28 mouse cellular contexts compared by ENCODE assay signal in genomic region chr1:104578123-104578522, GRCm38 (mm10).
A peak's percentile ranks its signal among the peaks of the same experiment; 100 is the strongest.
DNase-seq lines count a peak whose midpoint lies in the region; ATAC-seq and TF ChIP-seq lines count a peak whose summit lies in the region.
"Had no signal": no experiment of that assay in that cellular context is flagged by ENCODE, and none has a peak within 500 bp of the region (broad histone marks: within the 10 kb centered on the region; RNA-seq: fewer than 3 reads in every experiment).

No protein-coding gene starts in this region.

- H3K4me1 ChIP-seq in forebrain, embryonic 14.5 days (ENCODE audit: control insufficient read depth, insufficient read depth, low read length) = no peaks in the 10 kb centered on the region
- no peaks in the 10 kb centered on the region for H3K4me1 ChIP-seq in forebrain, embryonic 11.5 days (replicated peaks; ENCODE audit: control insufficient read depth, insufficient read depth, low read length)
- no peaks in the 10 kb centered on the region for H3K4me1 ChIP-seq in hindbrain, postnatal 0 days (ENCODE audit: insufficient read depth, low read length)
- no peaks in the 10 kb centered on the region for H3K4me1 ChIP-seq in hindbrain, embryonic 12.5 days
- no peaks in the 10 kb centered on the region for H3K4me1 ChIP-seq in midbrain, postnatal 0 days (ENCODE audit: insufficient read depth, low read length)
- H3K4me1 ChIP-seq in midbrain, embryonic 13.5 days (replicated peaks) = no peaks in the 10 kb centered on the region
- H3K4me1 ChIP-seq: embryonic facial prominence, embryonic 12.5 days; embryonic facial prominence, embryonic 15.5 days; heart, embryonic 15.5 days; hindbrain, embryonic 10.5 days; hindbrain, embryonic 15.5 days had no signal

- no peaks in the 10 kb centered on the region for H3K36me3 ChIP-seq in forebrain, embryonic 14.5 days (ENCODE audit: control insufficient read depth, insufficient read depth, low read length)
- no peaks in the 10 kb centered on the region for H3K36me3 ChIP-seq in forebrain, embryonic 11.5 days (ENCODE audit: control insufficient read depth, insufficient read depth, low read length)
- no peaks in the 10 kb centered on the region for H3K36me3 ChIP-seq in hindbrain, postnatal 0 days (ENCODE audit: insufficient read depth, low read length)
- no peaks in the 10 kb centered on the region for H3K36me3 ChIP-seq in hindbrain, embryonic 12.5 days
- no peaks in the 10 kb centered on the region for H3K36me3 ChIP-seq in midbrain, postnatal 0 days (ENCODE audit: insufficient read depth, low read length)
- H3K36me3 ChIP-seq in midbrain, embryonic 13.5 days = no peaks in the 10 kb centered on the region
- H3K36me3 ChIP-seq: embryonic facial prominence, embryonic 12.5 days; embryonic facial prominence, embryonic 15.5 days; heart, embryonic 15.5 days; hindbrain, embryonic 10.5 days; hindbrain, embryonic 15.5 days had no signal

- no peak overlapping the region for H3K27ac ChIP-seq in forebrain, embryonic 14.5 days (ENCODE audit: low read depth, low read length)
- no peak overlapping the region for H3K27ac ChIP-seq in forebrain, embryonic 11.5 days (ENCODE audit: low read depth, low read length)
- no peak overlapping the region for H3K27ac ChIP-seq in hindbrain, postnatal 0 days
- no peak overlapping the region for H3K27ac ChIP-seq in hindbrain, embryonic 12.5 days
- no peak overlapping the region for H3K27ac ChIP-seq in midbrain, postnatal 0 days (ENCODE audit: low read depth, low read length)
- no peak overlapping the region for H3K27ac ChIP-seq in midbrain, embryonic 13.5 days
- H3K27ac ChIP-seq: embryonic facial prominence, embryonic 12.5 days; embryonic facial prominence, embryonic 15.5 days; gastrocnemius, adult 2 months; heart, embryonic 15.5 days; hindbrain, embryonic 10.5 days; hindbrain, embryonic 15.5 days had no signal

- no peak overlapping the region for H3K4me2 ChIP-seq in forebrain, embryonic 14.5 days (ENCODE audit: low read length)
- no peak overlapping the region for H3K4me2 ChIP-seq in forebrain, embryonic 11.5 days (ENCODE audit: low read depth, low read length, severe bottlenecking)
- no peak overlapping the region for H3K4me2 ChIP-seq in hindbrain, postnatal 0 days (ENCODE audit: low read depth, low read length)
- H3K4me2 ChIP-seq in hindbrain, embryonic 12.5 days (replicated peaks) = no peak overlapping the region
- H3K4me2 ChIP-seq in midbrain, postnatal 0 days (ENCODE audit: low read depth, low read length, poor library complexity, severe bottlenecking) = no peak overlapping the region
- no peak overlapping the region for H3K4me2 ChIP-seq in midbrain, embryonic 13.5 days (replicated peaks)
- H3K4me2 ChIP-seq: embryonic facial prominence, embryonic 12.5 days; embryonic facial prominence, embryonic 15.5 days; heart, embryonic 11.5 days; heart, embryonic 15.5 days; hindbrain, embryonic 15.5 days had no signal

- no peaks in the 10 kb centered on the region for H3K27me3 ChIP-seq in forebrain, embryonic 14.5 days (replicated peaks; ENCODE audit: control insufficient read depth, insufficient read depth, low read length)
- H3K27me3 ChIP-seq in forebrain, embryonic 11.5 days (ENCODE audit: control insufficient read depth, insufficient read depth, low read length) = no peaks in the 10 kb centered on the region
- H3K27me3 ChIP-seq in hindbrain, postnatal 0 days (ENCODE audit: insufficient read depth, low read length) = no peaks in the 10 kb centered on the region
- H3K27me3 ChIP-seq in hindbrain, embryonic 12.5 days = no peaks in the 10 kb centered on the region
- H3K27me3 ChIP-seq in midbrain, postnatal 0 days (ENCODE audit: insufficient read depth, low read length) = no peaks in the 10 kb centered on the region
- no peaks in the 10 kb centered on the region for H3K27me3 ChIP-seq in midbrain, embryonic 13.5 days
- H3K27me3 ChIP-seq: embryonic facial prominence, embryonic 12.5 days; embryonic facial prominence, embryonic 15.5 days; heart, embryonic 15.5 days; hindbrain, embryonic 15.5 days had no signal

- H3K9me3 ChIP-seq in forebrain, embryonic 14.5 days (replicated peaks; ENCODE audit: control insufficient read depth, low read length) = no peaks in the 10 kb centered on the region
- no peaks in the 10 kb centered on the region for H3K9me3 ChIP-seq in forebrain, embryonic 11.5 days (ENCODE audit: control insufficient read depth, low read length)
- no peaks in the 10 kb centered on the region for H3K9me3 ChIP-seq in hindbrain, postnatal 0 days (ENCODE audit: low read length)
- H3K9me3 ChIP-seq in hindbrain, embryonic 12.5 days (replicated peaks) = no peaks in the 10 kb centered on the region
- no peaks in the 10 kb centered on the region for H3K9me3 ChIP-seq in midbrain, postnatal 0 days (ENCODE audit: low read length)
- H3K9me3 ChIP-seq in midbrain, embryonic 13.5 days = no peaks in the 10 kb centered on the region
- H3K9me3 ChIP-seq: embryonic facial prominence, embryonic 12.5 days; embryonic facial prominence, embryonic 15.5 days; heart, embryonic 15.5 days; hindbrain, embryonic 10.5 days; hindbrain, embryonic 15.5 days had no signal

- TF ChIP-seq CTCF in hindbrain, postnatal 0 days (IDR thresholded peaks at IDR 0.05; ENCODE audit: low read depth) = no peak
- TF ChIP-seq CTCF in midbrain, postnatal 0 days (IDR thresholded peaks at IDR 0.05) = no peak

- ATAC-seq in forebrain, embryonic 14.5 days = peak; percentile 55; the same call in 1 of the 2 replicates
- ATAC-seq in forebrain, embryonic 11.5 days (replicated peaks; ENCODE audit: low FRiP score) = no peak
- 0 out of 2 replicates have a peak, but pooled peaks have one; percentile 29 for ATAC-seq in hindbrain, postnatal 0 days
- no peak for ATAC-seq in hindbrain, embryonic 12.5 days (ENCODE audit: low FRiP score)
- ATAC-seq in midbrain, postnatal 0 days (ENCODE audit: low FRiP score) = no peak
- no peak for ATAC-seq in midbrain, embryonic 13.5 days
- ATAC-seq: activated CD4-positive, CD25-positive, alpha-beta regulatory T cell, adult 4 months; forebrain, postnatal 0 days; inflammation-experienced regulatory T-cells, adult 6 months; intestine, embryonic 16.5 days had no signal

- no peak overlapping the region for H3K4me3 ChIP-seq in forebrain, embryonic 14.5 days (ENCODE audit: low read depth, low read length)
- no peak overlapping the region for H3K4me3 ChIP-seq in forebrain, embryonic 11.5 days (ENCODE audit: low read depth, low read length)
- H3K4me3 ChIP-seq in hindbrain, postnatal 0 days (ENCODE audit: low read length) = no peak overlapping the region
- no peak overlapping the region for H3K4me3 ChIP-seq in hindbrain, embryonic 12.5 days
- no peak overlapping the region for H3K4me3 ChIP-seq in midbrain, postnatal 0 days (ENCODE audit: low read depth, low read length)
- H3K4me3 ChIP-seq in midbrain, embryonic 13.5 days (replicated peaks) = no peak overlapping the region
- H3K4me3 ChIP-seq: embryonic facial prominence, embryonic 12.5 days; embryonic facial prominence, embryonic 15.5 days; gastrocnemius, adult 2 months; heart, embryonic 15.5 days; hindbrain, embryonic 10.5 days; hindbrain, embryonic 15.5 days had no signal

- 65% methylated on average over 2 of the region's 2 CpGs for WGBS in forebrain, embryonic 14.5 days
- 77% methylated on average over 2 of the region's 2 CpGs for WGBS in forebrain, embryonic 11.5 days
- WGBS in hindbrain, postnatal 0 days = 36% methylated on average over 2 of the region's 2 CpGs
- 77% methylated on average over 2 of the region's 2 CpGs for WGBS in hindbrain, embryonic 12.5 days
- 70% methylated on average over 2 of the region's 2 CpGs for WGBS in midbrain, postnatal 0 days
- 69% methylated on average over 2 of the region's 2 CpGs for WGBS in midbrain, embryonic 13.5 days

- no peak overlapping the region for H3K9ac ChIP-seq in forebrain, embryonic 14.5 days (ENCODE audit: low read length)
- H3K9ac ChIP-seq in forebrain, embryonic 11.5 days (ENCODE audit: low read length) = no peak overlapping the region
- no peak overlapping the region for H3K9ac ChIP-seq in hindbrain, postnatal 0 days (replicated peaks; ENCODE audit: low read length)
- H3K9ac ChIP-seq in hindbrain, embryonic 12.5 days = no peak overlapping the region
- H3K9ac ChIP-seq in midbrain, postnatal 0 days (replicated peaks; ENCODE audit: low read length, poor library complexity, severe bottlenecking) = no peak overlapping the region
- H3K9ac ChIP-seq in midbrain, embryonic 13.5 days (replicated peaks) = no peak overlapping the region
- H3K9ac ChIP-seq: embryonic facial prominence, embryonic 12.5 days; embryonic facial prominence, embryonic 15.5 days; forebrain, postnatal 0 days; heart, embryonic 15.5 days; hindbrain, embryonic 15.5 days had no signal

- DNase-seq in cerebellum, postnatal 10 days = peak; percentile 70 to 78
- DNase-seq in cerebellum, adult 11 months = no peak
- DNase-seq in forebrain, embryonic 14.5 days (ENCODE audit: low spot score) = peak; percentile 23
- no peak for DNase-seq in forebrain, embryonic 11.5 days (ENCODE audit: low spot score)
- DNase-seq in hindbrain, postnatal 0 days (ENCODE audit: low spot score) = peak; percentile 40
- DNase-seq in midbrain, postnatal 0 days (ENCODE audit: low spot score) = peak; percentile 47
- DNase-seq: adrenal gland, adult 8-10 months; adrenal gland, postnatal 25 days; cerebellum, adult 8-10 months; cerebellum, postnatal 25 days; forebrain, postnatal 0 days; gastrocnemius, adult 2 months; gastrocnemius, postnatal 14 days; heart, adult 11 months; heart, postnatal 10 days; heart, postnatal 36 days; kidney, adult 18-20 months had no signal

Comparison
In these comparisons a context has a peak if more than half of its experiments do, and no peak if none do; other contexts are left out.
1. DNase-seq: peak in cerebellum, postnatal 10 days (2 of 2), forebrain, embryonic 14.5 days (single experiment), hindbrain, postnatal 0 days (single experiment) and midbrain, postnatal 0 days (single experiment); none in cerebellum, adult 11 months (single experiment) and forebrain, embryonic 11.5 days (single experiment).
2. ATAC-seq: peak in forebrain, embryonic 14.5 days (single experiment) and hindbrain, postnatal 0 days (single experiment); none in forebrain, embryonic 11.5 days (single experiment), hindbrain, embryonic 12.5 days (single experiment), midbrain, postnatal 0 days (single experiment) and midbrain, embryonic 13.5 days (single experiment).